Mouse (Mus musculus) stomach, adult 2 months (tissue): Measurements from ENCODE around the gene Vmn1r199. TPM values are rescaled to one million over a fixed set of nuclear protein-coding genes. Genes with fewer than 3 reads are reported as not detected.

Experiments
- polyA plus RNA-seq: library from polyadenylated mRNA; depleted of rRNA; stranded (reverse); fragments of >200 nt; gene quantifications from 2 replicates; pipeline ENCODE4 v1.2.3, GENCODE M21; 2012; rRNA removed

Vmn1r199 gene
- polyA plus RNA-seq = not detected in 2 replicates

GRCm38 (mm10) chr13:22379518-22379917, at the start of gene Vmn1r199:
Gene Vmn1r199 (plus strand): TSS chr13:22379818.

GRCm38 (mm10) chr13:22350064-22350463, 29.6 kb upstream of the Vmn1r199 start, which contains the start of gene Vmn1r198:
Gene Vmn1r198 (plus strand): TSS chr13:22350364.

DNA sequence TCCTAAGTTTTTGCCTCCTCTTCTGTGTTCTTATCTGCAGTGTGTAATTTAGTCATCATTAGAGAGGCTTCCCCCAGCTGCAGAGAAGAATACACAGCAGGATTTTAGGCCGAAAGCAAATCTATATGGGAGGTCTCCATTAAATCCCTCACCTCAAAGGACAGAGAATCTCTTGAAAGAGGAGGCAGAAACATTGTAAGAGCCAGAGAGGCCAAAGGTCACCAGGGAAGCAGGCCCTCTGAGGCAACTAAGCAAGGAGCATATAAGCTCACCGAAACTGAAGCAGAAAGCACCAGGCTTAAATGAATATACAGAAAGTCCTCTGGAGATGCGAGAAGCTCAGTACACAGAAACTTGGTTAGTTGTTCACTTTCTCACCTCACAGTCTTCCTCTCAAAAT, 10.5 kb downstream of the Vmn1r199 start, which contains the start of gene Vmn1r200:
Vmn1r200 (plus strand) TSS at position 301 of the 400 bp plus-strand sequence.

Other genes starting within 250 kb of the Vmn1r199 start
- gene Vmn1r191, start 195.8 kb upstream of the Vmn1r199 start, polyA plus RNA-seq = not detected in 2 replicates
- not detected in 2 replicates for gene Vmn1r192, start 188.7 kb upstream of the Vmn1r199 start, polyA plus RNA-seq
- gene Vmn1r193, start 156.7 kb upstream of the Vmn1r199 start, polyA plus RNA-seq = not detected in 2 replicates
- not detected in 2 replicates for gene Vmn1r194, start 135.6 kb upstream of the Vmn1r199 start, polyA plus RNA-seq
- gene Vmn1r195, start 109.3 kb upstream of the Vmn1r199 start, polyA plus RNA-seq = not detected in 2 replicates
- not detected in 2 replicates for gene Vmn1r196, start 89.9 kb upstream of the Vmn1r199 start, polyA plus RNA-seq
- gene Vmn1r197, start 55.2 kb upstream of the Vmn1r199 start, polyA plus RNA-seq = not detected in 2 replicates
- gene Vmn1r198, start 29.5 kb upstream of the Vmn1r199 start, polyA plus RNA-seq = not detected in 2 replicates
- not detected in 2 replicates for gene Vmn1r200, start 10.6 kb downstream of the Vmn1r199 start, polyA plus RNA-seq
- gene Vmn1r201, start 92.1 kb downstream of the Vmn1r199 start, polyA plus RNA-seq = not detected in 2 replicates
- not detected in 2 replicates for gene Vmn1r202, start 125.6 kb downstream of the Vmn1r199 start, polyA plus RNA-seq
- gene Vmn1r203, start 138.3 kb downstream of the Vmn1r199 start, polyA plus RNA-seq = not detected in 2 replicates
- not detected in 2 replicates for gene Vmn1r204, start 173.4 kb downstream of the Vmn1r199 start, polyA plus RNA-seq
- not detected in 2 replicates for gene Vmn1r205, start 213.2 kb downstream of the Vmn1r199 start, polyA plus RNA-seq
- not detected in 2 replicates for gene Vmn1r206, start 244.4 kb downstream of the Vmn1r199 start, polyA plus RNA-seq